Mouse (Mus musculus) embryonic facial prominence, embryonic 15.5 days (tissue): Measurements from ENCODE around the gene Ccsap. TPM values are rescaled to one million over a fixed set of nuclear protein-coding genes. Genes with fewer than 3 reads are reported as not detected.
"Not testable (repeated sequence)": the region's sequence is repeated elsewhere in the genome, so short reads cannot be mapped to it uniquely, and the experiment has no call there.

Source experiments
- ATAC-seq: fragments of 200-750 bp; cut with Nextera tagmentation; 2 replicates; pipeline ENCODE4 v1.8.0; 2017; ENCODE audit warnings: low read depth, moderate TSS enrichment; ENCODE audit not compliant: insufficient number of reproducible peaks, low FRiP score, low TSS enrichment
- H3K27ac ChIP-seq: fragments of 300-500 bp; sonication (generic); replicated peaks from 2 replicates; pipeline ENCODE4 v1.5.1; 2015; ENCODE audit warnings: mild to moderate bottlenecking, inconsistent platforms
- H3K27me3 ChIP-seq: fragments of 300-500 bp; sonication (generic); 2 replicates; pipeline ENCODE4 v1.6.1; 2015; ENCODE audit warnings: inconsistent platforms
- H3K36me3 ChIP-seq: fragments of 300-500 bp; sonication (generic); 2 replicates; pipeline ENCODE4 v1.6.1; 2015; ENCODE audit warnings: mild to moderate bottlenecking, inconsistent platforms
- H3K4me1 ChIP-seq: fragments of 300-500 bp; sonication (generic); 2 replicates; pipeline ENCODE4 v1.6.1; 2015; ENCODE audit warnings: inconsistent platforms
- H3K4me2 ChIP-seq: fragments of 300-500 bp; sonication (generic); replicated peaks from 2 replicates; pipeline ENCODE4 v1.6.1; 2015; ENCODE audit warnings: mild to moderate bottlenecking, inconsistent platforms
- H3K4me3 ChIP-seq: fragments of 300-500 bp; sonication (generic); replicated peaks from 2 replicates; pipeline ENCODE4 v1.5.1; 2015; ENCODE audit warnings: mild to moderate bottlenecking, inconsistent platforms
- H3K9ac ChIP-seq: fragments of 300-500 bp; sonication (generic); 2 replicates; pipeline ENCODE4 v1.6.1; 2015; ENCODE audit warnings: inconsistent platforms
- H3K9me3 ChIP-seq: fragments of 300-500 bp; sonication (generic); replicated peaks from 2 replicates; pipeline ENCODE4 v1.6.1; 2016; ENCODE audit warnings: inconsistent platforms
- WGBS: fragments of 180-500 bp; shearing (Covaris S2); methylation state at CpG from one replicate; pipeline ENCODE4 v1.1.7; 2015; 5-methylcytosine and 5-hydroxymethylcytosine counted together
- polyA plus RNA-seq: library from polyadenylated mRNA; unstranded; fragments of >200 nt; fragmentation: Nextera tagmentation; extraction: Ambion mirVana; gene quantifications from 2 replicates; pipeline ENCODE4 v1.2.1, GENCODE M21; 2015

The Ccsap gene
- polyA plus RNA-seq, 1 experiment from 2014 or later = 6.5 TPM

- ATAC-seq = no peak
- Histone ChIP-seq H3K9me3 (no peaks in the 10 kb centered on the region), H3K4me1 (peaks cover 7% of the 10 kb centered on the region; the same call in 1 of the 2 replicates), H3K4me3 (no peak overlapping the region), H3K9ac (no peak overlapping the region), H3K4me2 (no peak overlapping the region), H3K27me3 (no peaks in the 10 kb centered on the region), H3K27ac (no peak overlapping the region), H3K36me3 (peaks cover 9% of the 10 kb centered on the region; the same call in 1 of the 2 replicates)
- 78% methylated on average over 8 of the region's 8 CpGs for WGBS
Measured at GRCm38 (mm10) chr8:123816939-123817338, 43.1 kb downstream of the Ccsap start.

GRCm38 (mm10) chr8:123815325-123815724, 44.7 kb downstream of the Ccsap start:
- Histone ChIP-seq H3K4me2 (no peak overlapping the region), H3K4me3 (no peak overlapping the region), H3K4me1 (peaks cover 7% of the 10 kb centered on the region; the same call in 1 of the 2 replicates), H3K9me3 (no peaks in the 10 kb centered on the region), H3K27me3 (no peaks in the 10 kb centered on the region), H3K36me3 (peaks cover 6% of the 10 kb centered on the region; the same call in 1 of the 2 replicates), H3K27ac (no peak overlapping the region), H3K9ac (no peak overlapping the region)
- WGBS = 91% methylated on average over 11 of the region's 11 CpGs
- ATAC-seq = no peak

- no peak overlapping the region for H3K9ac ChIP-seq
- peaks cover 5% of the 10 kb centered on the region; the same call in 1 of the 2 replicates for H3K36me3 ChIP-seq
- no peak for ATAC-seq
- no peak overlapping the region for H3K27ac ChIP-seq
- no peaks in the 10 kb centered on the region for H3K9me3 ChIP-seq
- 84% methylated on average over 4 of the region's 4 CpGs for WGBS
- no peak overlapping the region for H3K4me3 ChIP-seq
- no peaks in the 10 kb centered on the region for H3K27me3 ChIP-seq
- peaks cover 7% of the 10 kb centered on the region; the same call in 1 of the 2 replicates for H3K4me1 ChIP-seq
- no peak overlapping the region for H3K4me2 ChIP-seq
Measured at GRCm38 (mm10) chr8:123813892-123814266, 46.1 kb downstream of the Ccsap start.

DNA sequence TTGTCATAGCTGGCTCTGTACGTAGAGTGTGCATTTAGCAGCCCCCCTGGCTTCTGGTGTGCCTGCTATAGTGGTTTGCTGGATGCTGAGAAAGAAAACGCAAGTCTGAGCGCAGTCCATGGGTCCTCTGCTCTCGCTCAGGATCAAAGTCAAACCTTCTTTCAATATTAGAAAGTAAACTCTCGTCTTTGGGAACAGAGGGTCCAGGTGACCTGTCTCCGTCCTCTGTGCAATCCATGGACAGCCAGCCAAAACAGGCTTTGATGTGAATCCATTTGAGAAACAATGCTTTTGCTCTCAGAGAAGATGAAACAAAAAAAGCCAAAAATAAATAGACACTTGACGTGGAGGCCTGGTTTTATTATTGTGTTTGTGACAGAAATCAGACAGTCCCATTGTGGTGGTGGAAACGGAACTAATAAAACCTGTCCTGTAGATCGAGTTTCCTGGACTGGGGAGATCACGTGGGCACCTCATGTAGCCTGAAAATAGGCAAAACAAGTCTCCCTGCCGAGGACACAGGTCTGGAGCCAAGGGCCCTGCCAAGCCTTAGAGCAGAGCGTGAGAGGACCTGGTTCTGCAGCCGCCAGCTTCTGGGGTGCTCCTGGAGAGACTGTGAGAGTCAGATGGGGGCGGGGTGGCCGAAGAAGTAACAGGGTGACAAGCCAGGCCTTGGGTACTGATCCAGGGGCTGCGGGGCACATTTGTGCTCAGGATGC, 46.7 kb downstream of the Ccsap start:
- H3K27me3 ChIP-seq = no peaks in the 10 kb centered on the region
- peaks cover 7% of the 10 kb centered on the region; the same call in 1 of the 2 replicates for H3K4me1 ChIP-seq
- H3K36me3 ChIP-seq = peaks cover 5% of the 10 kb centered on the region; the same call in 1 of the 2 replicates
- no peak for ATAC-seq
- H3K9me3 ChIP-seq = no peaks in the 10 kb centered on the region
- no peak overlapping the region for H3K9ac ChIP-seq
- H3K4me3 ChIP-seq = no peak overlapping the region
- no peak overlapping the region for H3K27ac ChIP-seq
- 64% methylated on average over 16 of the region's 16 CpGs for WGBS
- no peak overlapping the region for H3K4me2 ChIP-seq

DNA sequence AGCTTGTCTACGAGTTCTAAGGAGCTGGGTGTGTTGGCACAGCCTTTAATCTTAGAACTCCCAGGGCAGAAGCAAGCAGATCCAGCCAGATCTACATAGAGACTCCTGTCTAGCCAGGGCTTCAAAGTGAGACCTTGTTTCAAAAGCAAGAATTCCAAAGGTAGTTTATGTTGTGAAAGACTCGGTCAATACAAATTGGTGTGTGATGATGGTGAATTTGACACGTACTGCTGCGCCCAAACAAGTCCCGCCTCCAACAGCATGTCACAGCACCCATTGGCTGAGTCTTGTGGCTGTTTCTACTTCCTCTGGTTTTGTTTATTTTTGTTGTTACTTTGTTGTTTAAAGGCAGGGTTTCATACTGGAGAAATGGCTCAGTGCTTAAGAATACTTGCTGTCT, 47.8 kb downstream of the Ccsap start:
- ATAC-seq = no peak
- no peaks in the 10 kb centered on the region for H3K9me3 ChIP-seq
- H3K27me3 ChIP-seq = no peaks in the 10 kb centered on the region

GRCm38 (mm10) chr8:123809342-123809741, 50.7 kb downstream of the Ccsap start:
- H3K9ac ChIP-seq, H3K4me3 ChIP-seq, H3K27me3 ChIP-seq, ATAC-seq, H3K9me3 ChIP-seq, H3K27ac ChIP-seq, H3K36me3 ChIP-seq, H3K4me2 ChIP-seq: not testable (repeated sequence)
- peaks cover 35% of the 10 kb centered on the region for H3K4me1 ChIP-seq
- WGBS = 90% methylated on average over 4 of the region's 4 CpGs

More for the DNA sequence above, 47.8 kb downstream of the Ccsap start:
- WGBS = 85% methylated on average over 5 of the region's 5 CpGs
- Histone ChIP-seq H3K9ac (no peak overlapping the region), H3K4me2 (no peak overlapping the region), H3K4me3 (no peak overlapping the region), H3K36me3 (peaks cover 5% of the 10 kb centered on the region; the same call in 1 of the 2 replicates), H3K27ac (no peak overlapping the region), H3K4me1 (peaks cover 16% of the 10 kb centered on the region)

GRCm38 (mm10) chr8:123808671-123809070, 51.3 kb downstream of the Ccsap start:
- Histone ChIP-seq H3K4me2 (no peak overlapping the region), H3K9me3 (no peaks in the 10 kb centered on the region), H3K4me1 (peaks cover 34% of the 10 kb centered on the region), H3K9ac (no peak overlapping the region), H3K27ac (no peak overlapping the region), H3K36me3 (no peaks in the 10 kb centered on the region), H3K4me3 (no peak overlapping the region), H3K27me3 (no peaks in the 10 kb centered on the region)
- no peak for ATAC-seq
- whole genome bisulfite sequencing = 78% methylated on average over 7 of the region's 7 CpGs

GRCm38 (mm10) chr8:123807852-123808573, 52.0 kb downstream of the Ccsap start:
- Histone ChIP-seq H3K27ac (no peak overlapping the region), H3K4me2 (peak overlapping the region; percentile 79; the same call in 1 of the 2 replicates), H3K36me3 (no peaks in the 10 kb centered on the region), H3K9ac (no peak overlapping the region), H3K4me3 (0 out of 2 replicates have a peak overlapping the region, but pooled peaks have one; percentile 91), H3K27me3 (no peaks in the 10 kb centered on the region), H3K4me1 (peaks cover 28% of the 10 kb centered on the region), H3K9me3 (no peaks in the 10 kb centered on the region)
- no peak for ATAC-seq
- WGBS = 61% methylated on average over 6 of the region's 6 CpGs

DNA sequence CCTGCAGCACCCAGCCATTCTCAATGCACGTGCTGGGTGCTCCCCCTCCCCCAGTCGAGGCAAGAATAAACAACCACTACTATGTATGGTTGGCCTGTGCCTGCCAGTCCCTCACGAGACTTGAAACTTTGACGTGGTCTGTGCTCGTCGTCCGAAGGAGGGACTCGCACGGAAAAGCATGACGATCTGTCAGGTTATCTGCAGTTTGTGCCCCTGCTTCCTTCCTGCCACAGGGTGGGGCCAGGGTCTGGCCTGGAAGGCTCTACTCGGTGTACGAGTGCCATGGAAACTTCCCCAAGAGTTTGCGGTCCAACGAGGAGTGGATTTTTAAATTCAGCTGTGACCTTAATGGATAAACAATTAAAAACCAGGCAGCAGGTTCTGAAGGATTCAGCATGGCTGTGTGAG, 53.0 kb downstream of the Ccsap start:
- Histone ChIP-seq H3K27ac (peak overlapping the region; percentile 39; the same call in 1 of the 2 replicates), H3K9ac (no peak overlapping the region), H3K4me1 (peaks cover 28% of the 10 kb centered on the region), H3K4me3 (peak overlapping the region; percentile 91), H3K4me2 (peak overlapping the region; percentile 79), H3K9me3 (no peaks in the 10 kb centered on the region), H3K36me3 (no peaks in the 10 kb centered on the region), H3K27me3 (no peaks in the 10 kb centered on the region)
- no peak for ATAC-seq
- WGBS = 9% methylated on average over 14 of the region's 14 CpGs

DNA sequence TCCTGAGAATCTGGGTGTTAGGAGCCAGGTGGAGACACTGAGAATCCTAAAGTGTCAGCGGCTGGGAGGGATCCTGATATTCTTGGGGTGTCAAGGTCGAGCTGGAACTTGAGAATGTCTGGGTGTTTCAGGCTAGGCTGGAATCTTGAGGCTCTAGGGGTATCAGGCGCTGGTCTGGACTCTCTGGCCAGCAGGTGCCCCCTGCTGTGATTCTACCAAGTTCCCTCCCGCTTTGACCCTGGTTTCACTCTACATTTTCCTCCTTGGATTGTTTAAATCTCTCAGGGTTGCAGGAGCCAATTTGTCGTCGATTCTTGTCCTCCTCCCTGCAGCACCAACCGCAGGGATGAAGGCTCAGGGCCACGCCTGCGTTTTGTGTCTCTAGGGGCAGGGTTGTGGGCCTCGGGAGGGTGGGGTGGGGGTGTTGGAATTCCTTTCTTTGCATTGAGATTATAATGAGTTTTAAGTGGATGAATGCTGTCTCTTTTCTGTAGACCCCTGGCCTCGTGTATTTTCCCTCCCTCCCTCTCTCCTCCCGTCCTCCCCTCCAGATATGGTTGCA, 53.6 kb downstream of the Ccsap start:
- WGBS = 2% methylated on average over 12 of the region's 12 CpGs
- Histone ChIP-seq H3K36me3 (no peaks in the 10 kb centered on the region), H3K27me3 (no peaks in the 10 kb centered on the region), H3K27ac (peak overlapping the region; percentile 85), H3K4me3 (peak overlapping the region; percentile 91), H3K9ac (peak overlapping the region; percentile 78), H3K9me3 (no peaks in the 10 kb centered on the region), H3K4me2 (peak overlapping the region; percentile 79), H3K4me1 (peaks cover 28% of the 10 kb centered on the region)
- no peak for ATAC-seq

DNA sequence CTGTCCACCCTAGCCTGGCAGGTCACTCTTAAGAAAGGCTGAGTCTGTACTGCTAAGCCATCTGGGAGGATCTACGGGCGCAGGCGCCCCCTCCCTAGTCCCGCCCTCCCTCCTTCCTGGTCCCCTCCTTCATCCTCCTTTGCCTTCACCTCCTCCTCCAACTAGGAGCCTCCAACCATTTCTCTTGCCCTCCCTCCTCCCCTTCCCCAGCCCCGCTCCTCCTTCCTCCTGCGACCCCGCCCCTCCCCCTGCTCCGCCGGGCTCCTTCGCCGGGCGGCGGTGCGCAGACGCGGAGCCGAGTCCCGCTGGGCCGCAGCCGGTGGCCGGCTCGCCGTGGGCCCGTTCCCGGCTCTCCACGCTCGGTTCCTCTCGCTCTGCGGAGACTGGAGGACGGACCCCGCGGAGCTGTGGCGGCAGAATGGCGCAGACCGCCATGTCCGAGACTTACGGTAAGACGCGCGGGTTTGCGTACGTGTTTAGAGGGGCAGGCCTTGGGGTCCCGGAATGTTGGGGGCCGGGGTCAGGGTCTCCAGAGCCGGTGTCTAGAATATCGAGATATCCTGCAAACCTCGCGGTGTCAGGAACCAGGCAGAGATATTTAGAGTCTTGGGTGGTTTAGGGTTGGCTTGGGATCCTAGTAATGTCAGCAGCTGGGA, 54.2 kb downstream of the Ccsap start, which contains the start of gene Rab4a:
TSS of gene Rab4a (plus strand) at position 268 of the 656 bp plus-strand sequence.
- Histone ChIP-seq H3K27ac (peak within 1 kb of the TSS; percentile 85), H3K4me3 (peak within 1 kb of the TSS; percentile 91), H3K4me2 (peak within 1 kb of the TSS; percentile 79), H3K9me3 (no peaks in the 10 kb centered on the region), H3K4me1 (peaks cover 28% of the 10 kb centered on the region), H3K9ac (peak within 1 kb of the TSS; percentile 78), H3K27me3 (no peaks in the 10 kb centered on the region), H3K36me3 (no peaks in the 10 kb centered on the region)
- peak; percentile 92 for ATAC-seq
- under 1% methylated on average over 48 of the region's 48 CpGs for WGBS
